Mouse (Mus musculus): ENCODE measurements around the gene Ptprt. TPM values are rescaled to one million over a fixed set of nuclear protein-coding genes. Genes with fewer than 3 reads are reported as not detected.

Gene Ptprt
- polyA plus RNA-seq, 1 experiment from 2014 or later, result 1.9 TPM

DNA sequence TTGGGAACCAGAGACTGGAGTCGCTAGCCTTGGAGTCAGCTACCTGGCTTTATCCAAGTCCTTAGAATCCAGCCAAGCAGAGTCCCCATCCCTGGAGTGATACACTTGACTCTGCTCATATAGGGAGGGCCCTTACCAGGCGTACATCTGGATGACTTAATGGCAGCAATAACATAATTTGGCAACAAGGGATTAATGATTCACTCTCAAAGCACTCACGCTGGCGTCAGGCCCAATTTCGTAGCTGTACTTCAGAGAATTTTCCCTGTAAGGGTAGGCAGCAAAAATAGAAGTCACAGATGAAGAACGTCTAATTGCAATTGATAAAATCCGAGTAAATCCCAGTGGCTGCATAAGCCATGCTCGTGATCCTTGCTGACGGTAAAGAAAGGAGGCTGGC is 956.5 kb downstream of the Ptprt start:
- Histone ChIP-seq H3K9me3 (no peaks in the 10 kb centered on the region), H3K27me3 (no peaks in the 10 kb centered on the region), H3K4me2 (no peak overlapping the region), H3K9ac (no peak overlapping the region), H3K4me1 (peaks cover 8% of the 10 kb centered on the region; the same call in 1 of the 2 replicates), H3K27ac (no peak overlapping the region), H3K4me3 (replicated peaks) (no peak overlapping the region), H3K36me3 (replicated peaks) (no peaks in the 10 kb centered on the region)
- WGBS, result 34% methylated on average over 9 of the region's 9 CpGs
- ATAC-seq (ENCODE audit: low FRiP score), result no peak

DNA sequence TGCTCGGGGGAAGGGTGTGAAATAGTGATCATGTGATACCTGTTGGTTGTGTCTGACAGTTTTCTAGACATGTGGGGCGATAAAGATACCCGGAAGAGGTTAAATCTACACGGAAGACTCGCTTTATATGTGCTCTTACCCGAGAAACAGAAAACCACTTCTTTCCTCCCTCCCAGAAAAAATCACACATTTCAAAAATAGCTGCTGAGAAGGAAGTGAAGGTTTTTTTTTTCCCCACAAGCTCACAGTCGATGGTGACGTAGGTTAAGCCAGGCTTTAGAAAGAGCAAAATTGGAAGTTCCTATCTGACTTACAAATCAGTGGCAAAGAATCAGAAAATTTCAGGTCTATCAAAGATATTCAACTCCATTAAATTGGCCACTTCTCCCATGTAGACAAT is 965.1 kb downstream of the Ptprt start:
- no peak overlapping the region for H3K4me3 ChIP-seq (replicated peaks)
- H3K4me2 ChIP-seq, result no peak overlapping the region
- H3K9ac ChIP-seq, result no peak overlapping the region
- no peaks in the 10 kb centered on the region for H3K9me3 ChIP-seq
- WGBS, result 89% methylated on average over 8 of the region's 8 CpGs
- H3K27ac ChIP-seq, result no peak overlapping the region
- no peak for ATAC-seq (ENCODE audit: low FRiP score)
- no peaks in the 10 kb centered on the region for H3K27me3 ChIP-seq
- H3K4me1 ChIP-seq, result no peaks in the 10 kb centered on the region
- no peaks in the 10 kb centered on the region for H3K36me3 ChIP-seq (replicated peaks)

- Histone ChIP-seq H3K27me3 (no peaks in the 10 kb centered on the region), H3K36me3 (replicated peaks) (no peaks in the 10 kb centered on the region), H3K27ac (no peak overlapping the region), H3K4me2 (no peak overlapping the region), H3K4me1 (no peaks in the 10 kb centered on the region; the same call in 1 of the 2 replicates), H3K9me3 (no peaks in the 10 kb centered on the region), H3K9ac (no peak overlapping the region), H3K4me3 (replicated peaks) (no peak overlapping the region)
- ATAC-seq (ENCODE audit: low FRiP score), result peak; percentile 60; the same call in 1 of the 2 replicates
- 67% methylated on average over 12 of the region's 12 CpGs for WGBS
Observed at GRCm38 (mm10) chr2:161668302-161668986, 992.5 kb downstream of the Ptprt start.

GRCm38 (mm10) chr2:161661912-161662311 is 999.0 kb downstream of the Ptprt start:
- Histone ChIP-seq H3K36me3 (replicated peaks) (no peaks in the 10 kb centered on the region), H3K4me1 (no peaks in the 10 kb centered on the region), H3K9ac (no peak overlapping the region), H3K9me3 (no peaks in the 10 kb centered on the region), H3K27me3 (no peaks in the 10 kb centered on the region), H3K4me2 (no peak overlapping the region), H3K4me3 (replicated peaks) (no peak overlapping the region), H3K27ac (no peak overlapping the region)
- no peak for ATAC-seq (ENCODE audit: low FRiP score)
- WGBS, result 47% methylated on average over 5 of the region's 5 CpGs

DNA sequence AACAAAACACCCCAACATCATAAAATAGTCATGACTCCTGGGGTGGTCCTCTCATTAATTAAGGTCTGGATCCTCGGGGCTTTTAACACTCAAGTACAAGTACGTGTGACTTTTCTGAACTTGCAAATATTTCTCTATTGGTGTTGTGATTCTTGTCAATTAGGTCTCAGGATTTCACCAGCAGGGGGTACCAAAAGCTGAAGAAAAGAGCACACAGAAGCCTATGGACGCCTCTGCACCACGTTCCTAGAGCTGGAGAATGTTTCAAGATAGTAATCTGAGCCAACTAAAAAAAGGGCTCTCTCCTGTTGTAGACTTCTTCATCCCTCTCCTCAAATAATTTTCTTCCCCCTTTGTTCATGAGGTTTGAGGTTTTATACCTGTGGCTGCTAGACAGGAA is 1000.1 kb downstream of the Ptprt start:
- WGBS, result 31% methylated on average over 4 of the region's 4 CpGs
- Histone ChIP-seq H3K4me3 (replicated peaks) (no peak overlapping the region), H3K36me3 (replicated peaks) (no peaks in the 10 kb centered on the region), H3K27ac (no peak overlapping the region), H3K4me2 (no peak overlapping the region), H3K9me3 (no peaks in the 10 kb centered on the region), H3K27me3 (no peaks in the 10 kb centered on the region), H3K4me1 (no peaks in the 10 kb centered on the region), H3K9ac (no peak overlapping the region)
- no peak for ATAC-seq (ENCODE audit: low FRiP score)

GRCm38 (mm10) chr2:161657046-161657445 is 1003.9 kb downstream of the Ptprt start:
- Histone ChIP-seq H3K9ac (no peak overlapping the region), H3K4me1 (no peaks in the 10 kb centered on the region), H3K36me3 (replicated peaks) (no peaks in the 10 kb centered on the region), H3K4me2 (no peak overlapping the region), H3K9me3 (no peaks in the 10 kb centered on the region), H3K27ac (no peak overlapping the region), H3K4me3 (replicated peaks) (no peak overlapping the region), H3K27me3 (no peaks in the 10 kb centered on the region)
- WGBS, result 83% methylated on average over 4 of the region's 4 CpGs
- ATAC-seq (ENCODE audit: low FRiP score), result no peak

- no peaks in the 10 kb centered on the region for H3K4me1 ChIP-seq
- no peaks in the 10 kb centered on the region for H3K9me3 ChIP-seq
- H3K27ac ChIP-seq, result no peak overlapping the region
- H3K36me3 ChIP-seq (replicated peaks), result no peaks in the 10 kb centered on the region
- H3K9ac ChIP-seq, result no peak overlapping the region
- no peak overlapping the region for H3K4me2 ChIP-seq
- no peaks in the 10 kb centered on the region for H3K27me3 ChIP-seq
- WGBS, result 90% methylated on average over 3 of the region's 3 CpGs
- ATAC-seq (ENCODE audit: low FRiP score), result no peak
- no peak overlapping the region for H3K4me3 ChIP-seq (replicated peaks)
Observed at GRCm38 (mm10) chr2:161656632-161657031, 1004.3 kb downstream of the Ptprt start.

DNA sequence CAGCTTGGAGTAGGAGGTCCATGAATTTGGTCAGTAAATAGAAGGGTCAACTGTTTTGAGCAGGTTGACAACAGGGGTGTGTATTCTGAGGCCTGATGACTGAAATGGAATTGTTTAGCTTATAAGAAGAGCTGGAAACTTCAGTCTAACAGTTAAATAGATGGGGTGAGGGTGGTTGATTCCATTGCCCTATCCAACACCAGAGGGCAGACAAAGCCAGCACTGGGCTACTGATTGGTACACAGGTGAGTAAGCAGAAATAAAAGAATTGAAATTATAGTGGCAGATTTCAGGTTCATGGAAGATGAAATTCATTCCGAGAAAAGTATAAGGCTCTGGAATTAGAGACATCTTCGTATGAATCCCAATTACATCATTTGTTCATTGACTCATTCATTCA is 1020.1 kb downstream of the Ptprt start:
- no peak overlapping the region for H3K9ac ChIP-seq
- 91% methylated on average over 2 of the region's 2 CpGs for WGBS
- H3K27me3 ChIP-seq, result no peaks in the 10 kb centered on the region
- ATAC-seq (ENCODE audit: low FRiP score), result no peak
- no peaks in the 10 kb centered on the region for H3K9me3 ChIP-seq
- no peaks in the 10 kb centered on the region for H3K36me3 ChIP-seq (replicated peaks)
- peaks cover 4% of the 10 kb centered on the region; the same call in 1 of the 2 replicates for H3K4me1 ChIP-seq
- no peak overlapping the region for H3K4me3 ChIP-seq (replicated peaks)
- no peak overlapping the region for H3K4me2 ChIP-seq
- no peak overlapping the region for H3K27ac ChIP-seq

GRCm38 (mm10) chr2:161634084-161634483 is 1026.9 kb downstream of the Ptprt start:
- Histone ChIP-seq H3K9me3 (no peaks in the 10 kb centered on the region), H3K4me1 (no peaks in the 10 kb centered on the region), H3K9ac (no peak overlapping the region), H3K4me2 (no peak overlapping the region), H3K4me3 (replicated peaks) (no peak overlapping the region), H3K27me3 (no peaks in the 10 kb centered on the region), H3K36me3 (replicated peaks) (no peaks in the 10 kb centered on the region), H3K27ac (no peak overlapping the region)
- 89% methylated on average over 2 of the region's 2 CpGs for WGBS
- no peak for ATAC-seq (ENCODE audit: low FRiP score)

DNA sequence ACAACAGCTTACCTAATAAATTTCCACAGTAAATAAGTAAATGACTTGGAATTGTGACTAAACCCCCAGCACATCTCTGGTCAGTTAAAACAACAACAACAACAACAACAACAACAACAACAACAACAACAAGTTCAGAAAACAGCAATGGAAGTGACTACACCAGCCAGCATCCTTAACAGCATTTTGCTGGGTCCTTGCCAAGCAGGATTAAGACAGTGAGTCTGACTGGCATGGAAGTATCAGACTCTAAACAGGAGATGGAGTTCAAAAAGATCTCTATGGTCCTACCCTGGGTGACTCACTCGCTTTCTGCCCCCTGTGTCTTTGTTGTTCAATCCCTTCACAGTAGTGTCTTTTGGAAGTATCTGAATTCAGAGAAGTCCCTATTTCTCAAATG is 1035.1 kb downstream of the Ptprt start:
- H3K27ac ChIP-seq, result no peak overlapping the region
- no peaks in the 10 kb centered on the region for H3K4me1 ChIP-seq
- H3K9me3 ChIP-seq, result no peaks in the 10 kb centered on the region
- no peak for ATAC-seq (ENCODE audit: low FRiP score)
- no peaks in the 10 kb centered on the region for H3K36me3 ChIP-seq (replicated peaks)
- H3K4me2 ChIP-seq, result no peak overlapping the region
- 83% methylated on average over 1 of the region's 1 CpGs for WGBS
- H3K4me3 ChIP-seq (replicated peaks), result no peak overlapping the region
- no peaks in the 10 kb centered on the region for H3K27me3 ChIP-seq
- H3K9ac ChIP-seq, result no peak overlapping the region

DNA sequence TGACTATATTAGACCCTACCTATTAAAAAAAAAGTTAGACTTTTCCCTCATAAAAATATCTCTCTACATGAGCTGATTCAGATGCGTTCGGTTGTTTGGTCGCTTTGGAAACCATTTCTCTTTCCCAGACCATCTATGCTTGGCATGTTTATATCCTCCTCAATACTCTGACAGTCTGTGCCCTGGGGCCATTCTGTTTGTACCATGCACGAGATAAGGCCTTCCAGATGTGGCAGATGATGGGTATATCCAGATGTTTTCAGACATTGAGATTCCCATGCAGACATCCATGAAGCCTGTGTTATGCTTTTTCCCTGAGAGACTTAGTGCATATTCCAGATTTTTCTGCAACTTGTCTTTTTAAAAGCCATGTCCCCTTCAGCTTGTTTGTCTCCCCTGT is 1052.5 kb downstream of the Ptprt start:
- no peaks in the 10 kb centered on the region for H3K36me3 ChIP-seq (replicated peaks)
- 88% methylated on average over 4 of the region's 4 CpGs for WGBS
- H3K27me3 ChIP-seq, result no peaks in the 10 kb centered on the region
- H3K4me1 ChIP-seq, result 0 out of 2 replicates have a peak, but pooled peaks cover 4% of the 10 kb centered on the region
- H3K27ac ChIP-seq, result no peak overlapping the region
- no peak overlapping the region for H3K4me2 ChIP-seq
- H3K4me3 ChIP-seq (replicated peaks), result no peak overlapping the region
- H3K9me3 ChIP-seq, result no peaks in the 10 kb centered on the region
- no peak for ATAC-seq (ENCODE audit: low FRiP score)
- no peak overlapping the region for H3K9ac ChIP-seq

DNA sequence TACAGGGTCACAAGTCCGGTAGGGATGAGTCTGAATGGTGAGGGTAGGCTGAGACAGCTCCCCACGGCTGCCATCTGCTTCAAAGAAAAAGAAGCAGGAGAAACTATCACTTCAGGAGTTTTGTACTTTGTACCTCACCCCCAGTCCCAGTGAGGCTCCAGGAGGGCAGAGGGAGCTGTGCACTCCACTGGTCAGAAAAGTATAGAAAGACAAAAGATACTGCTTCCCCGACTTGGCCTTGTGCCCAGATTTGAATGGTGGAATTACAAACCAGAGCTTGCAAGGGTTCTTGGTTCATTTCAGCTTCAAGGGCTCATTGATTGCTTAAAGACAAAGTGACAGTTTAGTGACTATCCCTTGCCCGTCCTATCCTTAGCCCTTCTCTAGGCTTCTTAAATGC is 1053.6 kb downstream of the Ptprt start:
- Histone ChIP-seq H3K27ac (no peak overlapping the region), H3K9me3 (no peaks in the 10 kb centered on the region), H3K4me3 (replicated peaks) (no peak overlapping the region), H3K4me2 (no peak overlapping the region), H3K36me3 (replicated peaks) (no peaks in the 10 kb centered on the region), H3K27me3 (no peaks in the 10 kb centered on the region), H3K4me1 (0 out of 2 replicates have a peak, but pooled peaks cover 4% of the 10 kb centered on the region), H3K9ac (no peak overlapping the region)
- 70% methylated on average over 4 of the region's 4 CpGs for WGBS
- no peak for ATAC-seq (ENCODE audit: low FRiP score)

DNA sequence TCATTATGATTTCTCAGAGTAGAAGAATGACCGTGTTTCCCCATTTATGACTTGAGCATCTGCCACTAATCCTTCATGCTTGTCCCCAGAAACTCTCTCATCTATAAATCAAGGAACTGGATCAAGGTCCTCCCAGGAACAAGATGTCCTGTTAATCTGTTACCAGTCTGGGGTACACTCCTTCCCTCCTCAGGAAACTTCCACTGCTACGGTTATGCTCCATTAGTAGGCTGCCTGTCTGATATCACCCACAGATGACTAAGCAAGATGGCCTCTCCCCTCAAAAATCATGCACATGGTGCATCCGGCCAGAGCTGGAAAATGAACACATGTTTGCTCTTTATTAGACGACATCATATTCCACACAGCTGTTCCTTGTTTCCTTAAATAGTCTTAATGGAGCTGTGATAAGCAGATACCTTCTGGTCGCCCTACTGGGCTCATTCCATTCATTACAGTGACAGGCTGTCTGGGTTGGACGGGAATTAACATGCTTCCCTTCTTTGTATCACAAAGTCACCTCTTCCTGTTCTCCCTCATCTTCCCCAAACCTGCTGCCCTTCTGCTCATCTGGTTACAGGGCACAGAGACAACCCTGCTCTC is 1060.6 kb downstream of the Ptprt start:
- 77% methylated on average over 6 of the region's 6 CpGs for WGBS

More for the DNA sequence above, 1060.6 kb downstream of the Ptprt start:
- ATAC-seq (ENCODE audit: low FRiP score), result no peak
- Histone ChIP-seq H3K9ac (no peak overlapping the region), H3K36me3 (replicated peaks) (no peaks in the 10 kb centered on the region), H3K27me3 (no peaks in the 10 kb centered on the region), H3K4me2 (no peak overlapping the region), H3K27ac (no peak overlapping the region), H3K9me3 (no peaks in the 10 kb centered on the region), H3K4me1 (no peaks in the 10 kb centered on the region), H3K4me3 (replicated peaks) (no peak overlapping the region)

Measured in forebrain, embryonic 12.5 days (tissue).